Mouse (Mus musculus) duodenum, adult 2 months (tissue): Measurements from ENCODE around the gene AC140267.1. TPM values are rescaled to one million over a fixed set of nuclear protein-coding genes. Genes with fewer than 3 reads are reported as not detected.

Experiments
- polyA plus RNA-seq: library from polyadenylated mRNA; depleted of rRNA; stranded (reverse); fragments of >200 nt; gene quantifications from 2 replicates; pipeline ENCODE4 v1.2.3, GENCODE M21; 2012; ENCODE audit warnings: low replicate concordance; rRNA removed

Gene AC140267.1
- not detected in 2 replicates for polyA plus RNA-seq

DNA sequence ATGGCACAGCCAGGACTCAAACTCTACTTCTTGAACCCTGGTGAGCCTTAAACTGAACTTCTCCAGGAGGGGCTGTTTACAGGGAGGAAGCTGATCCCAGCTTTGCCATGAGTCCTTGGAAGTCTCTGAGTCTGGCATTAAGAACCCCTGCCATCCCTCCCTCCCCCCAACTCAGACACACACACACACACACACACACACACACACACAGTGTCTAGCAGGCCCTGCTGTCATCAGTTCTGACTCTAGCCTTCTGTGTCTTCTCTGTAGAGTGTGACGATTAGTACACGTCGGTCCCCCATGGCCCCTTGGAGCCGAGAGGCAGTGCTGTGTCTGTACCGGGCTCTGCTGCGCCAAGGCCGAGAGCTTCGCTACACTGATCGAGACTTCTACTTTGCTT is at the start of gene AC140267.1:
TSS of gene AC140267.1 (plus strand) at position 301 of the 400 bp plus-strand sequence.

DNA sequence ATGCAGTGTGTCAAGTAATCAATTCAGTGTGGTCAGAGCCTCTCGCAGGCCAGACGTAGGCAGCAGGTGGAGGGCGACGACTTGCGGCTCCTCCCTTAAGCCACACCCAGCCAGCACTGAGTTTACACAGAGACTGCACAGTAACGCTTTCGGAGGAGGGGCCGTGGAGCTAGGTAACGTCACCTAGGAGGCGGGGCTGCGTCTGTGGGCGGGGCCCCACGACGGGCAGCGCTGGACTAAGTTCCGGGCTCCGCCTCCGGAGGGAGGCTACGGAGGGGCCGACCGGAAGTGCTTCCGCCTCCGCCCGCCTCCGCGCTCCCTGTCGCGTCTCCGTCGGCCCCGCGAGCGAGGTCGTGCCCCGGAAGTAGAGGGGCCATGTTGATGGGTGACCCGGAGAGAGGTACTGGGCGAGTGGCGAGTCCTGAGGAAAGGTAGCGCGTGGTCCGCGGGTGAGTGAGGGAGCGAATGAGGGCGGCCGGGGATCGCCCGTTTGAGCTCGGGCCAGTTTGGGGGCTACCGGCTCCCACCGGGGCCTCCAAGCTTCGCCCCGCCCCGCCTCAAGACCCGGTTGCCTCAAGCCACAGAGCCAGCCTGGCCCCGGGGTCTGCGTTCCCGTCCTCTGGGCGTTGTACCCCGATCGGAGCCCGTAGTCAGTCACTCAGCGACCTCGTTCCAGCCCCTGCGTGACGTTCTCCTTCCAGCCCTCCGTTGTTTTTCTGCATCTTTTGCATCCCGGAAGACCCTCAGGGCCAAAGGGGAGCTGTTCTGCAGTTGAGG is 1.7 kb upstream of the AC140267.1 start, which contains the start of gene Mief1:
TSS of gene Mief1 (plus strand) at position 286 of the 777 bp plus-strand sequence.

DNA sequence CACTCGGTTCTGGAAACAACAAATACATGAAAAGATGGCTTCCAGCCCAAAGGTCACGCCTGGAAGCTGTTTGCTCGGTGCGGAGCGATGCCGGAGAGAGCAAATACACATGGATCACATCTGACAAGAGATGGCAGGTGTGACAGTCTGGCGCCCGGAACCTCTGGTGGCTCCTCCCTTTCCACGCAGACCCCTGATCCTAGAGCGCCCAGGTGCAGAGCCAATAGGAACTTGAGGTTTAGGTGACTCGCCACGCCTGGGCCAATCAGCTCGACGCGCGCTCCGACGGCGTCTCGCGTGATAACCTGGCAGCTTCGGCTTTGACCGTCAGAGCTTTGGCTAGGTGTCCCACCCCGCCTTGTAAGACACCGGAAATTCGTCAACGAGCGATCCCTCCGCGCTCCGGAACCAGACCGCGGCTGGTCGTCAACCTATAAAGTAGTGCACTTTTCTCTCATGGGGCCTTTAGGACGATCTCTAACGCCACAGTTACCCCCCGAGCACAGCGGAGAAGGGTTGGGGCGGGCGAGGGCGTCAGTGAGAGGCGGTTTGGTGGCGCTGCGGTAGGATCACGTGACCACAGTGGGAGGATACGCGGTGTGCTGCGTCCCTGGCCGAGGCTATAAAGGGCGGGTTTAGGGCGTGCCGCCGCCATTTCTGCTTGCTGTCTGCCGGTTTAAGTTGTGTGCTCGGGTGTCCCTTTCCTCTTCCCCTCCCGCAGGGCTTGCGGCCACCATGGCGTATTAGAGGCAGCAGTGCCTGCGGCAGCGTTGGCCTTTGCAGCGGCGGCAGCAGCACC is 19.4 kb downstream of the AC140267.1 start, which contains the start of gene Atf4:
TSS of gene Atf4 (plus strand) at position 338 of the 799 bp plus-strand sequence.

DNA sequence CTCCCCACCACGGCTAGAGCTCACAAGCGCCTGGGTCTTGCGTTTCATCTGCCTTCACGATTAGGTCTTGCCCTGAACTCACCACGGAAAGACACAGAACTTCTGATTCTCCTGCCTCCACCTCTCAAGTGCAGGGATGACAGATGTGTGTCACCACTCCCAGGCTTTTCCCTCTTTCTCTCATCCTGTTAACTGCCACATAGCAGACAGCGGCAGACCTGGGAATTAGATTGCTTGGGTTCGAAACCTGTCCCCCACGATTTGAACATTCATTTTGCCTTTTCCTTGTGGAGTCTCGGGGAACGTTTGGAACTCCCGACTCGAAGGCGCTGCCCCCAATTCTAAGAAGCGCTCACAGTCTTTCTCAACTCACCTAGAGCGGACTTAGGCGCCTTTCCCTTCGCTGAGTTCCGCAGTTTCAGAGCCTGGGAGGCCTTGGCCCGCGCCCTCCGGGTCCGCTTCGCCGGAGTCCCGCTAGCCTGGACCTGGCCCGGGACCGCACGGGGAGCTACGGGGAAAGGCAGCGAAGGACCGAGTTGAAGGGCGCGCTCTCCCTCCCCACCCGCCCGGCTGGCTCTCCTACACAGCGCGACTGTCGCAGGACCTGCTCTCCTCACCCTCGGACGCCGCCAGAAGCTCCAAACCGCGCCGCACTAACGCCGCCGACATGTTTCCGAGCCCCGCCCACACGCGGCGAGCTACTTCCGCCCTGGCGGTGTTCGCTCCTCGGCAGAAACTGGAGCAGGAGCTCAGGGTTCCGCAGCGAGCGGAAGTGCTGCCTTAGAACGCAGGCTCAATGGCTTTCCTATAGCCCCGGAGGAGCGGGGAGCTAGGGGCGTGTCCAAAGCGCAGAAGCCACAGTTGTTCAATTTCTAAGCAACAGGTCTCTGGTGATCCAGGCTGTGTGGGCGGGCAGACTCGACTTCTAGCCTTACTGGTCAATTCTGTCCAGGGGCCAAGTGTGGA is 28.3 kb downstream of the AC140267.1 start, which contains the start of gene Rps19bp1:
TSS of gene Rps19bp1 (minus strand) at position 706 of the 966 bp plus-strand sequence.

Other genes starting within 250 kb of the AC140267.1 start
- 7.5 and 8.5 TPM in 2 replicates for gene Pdgfb, start 220.9 kb upstream of the AC140267.1 start, polyA plus RNA-seq
- gene Syngr1, start 144.5 kb upstream of the AC140267.1 start, polyA plus RNA-seq, result 18.1 and 34.1 TPM in 2 replicates
- gene Rpl3, start 144.0 kb upstream of the AC140267.1 start, polyA plus RNA-seq, result 194 and 479 TPM in 2 replicates
- gene Tab1, start 102.7 kb upstream of the AC140267.1 start, polyA plus RNA-seq, result 28.2 and 31.6 TPM in 2 replicates
- gene Mgat3, start 62.1 kb upstream of the AC140267.1 start, polyA plus RNA-seq, result 31.4 and 48.1 TPM in 2 replicates
- 11.9 and 12.6 TPM in 2 replicates for gene Mief1, start 1.8 kb upstream of the AC140267.1 start, polyA plus RNA-seq
- gene Atf4, start 19.3 kb downstream of the AC140267.1 start, polyA plus RNA-seq, result 123 and 151 TPM in 2 replicates
- gene Rps19bp1, start 28.5 kb downstream of the AC140267.1 start, polyA plus RNA-seq, result 16.1 and 24.4 TPM in 2 replicates
- gene Cacna1i, start 51.4 kb downstream of the AC140267.1 start, polyA plus RNA-seq, result 0.44 and 1.1 TPM in 2 replicates